Comparison of ENCODE assay signal across 11 mouse cellular contexts in genomic region chr16:31883902-31884301, GRCm38 (mm10). TPM values are rescaled to one million over a fixed set of nuclear protein-coding genes. Genes with fewer than 3 reads are reported as not detected.
DNase-seq lines count a peak whose midpoint lies in the region; ATAC-seq and TF ChIP-seq lines count a peak whose summit lies in the region.
"Had no signal": no experiment of that assay in that cellular context is flagged by ENCODE, and none has a peak within 500 bp of the region (broad histone marks: within the 10 kb centered on the region; RNA-seq: fewer than 3 reads in every experiment).

No protein-coding gene starts in this region.

- peaks cover 15% of the 10 kb centered on the region for H3K27me3 ChIP-seq in heart, embryonic 12.5 days (replicated peaks)
- peaks cover 89% of the 10 kb centered on the region for H3K27me3 ChIP-seq in E14TG2a.4 (ENCODE audit: insufficient read depth, low read length)
- no peaks in the 10 kb centered on the region for H3K27me3 ChIP-seq in embryonic facial prominence, embryonic 15.5 days
- H3K27me3 ChIP-seq in limb, embryonic 15.5 days: no peaks in the 10 kb centered on the region

- H3K36me3 ChIP-seq in heart, embryonic 12.5 days: no peaks in the 10 kb centered on the region
- no peaks in the 10 kb centered on the region for H3K36me3 ChIP-seq in E14TG2a.4 (ENCODE audit: insufficient read depth, low read length)
- no peaks in the 10 kb centered on the region for H3K36me3 ChIP-seq in embryonic facial prominence, embryonic 15.5 days
- no peaks in the 10 kb centered on the region for H3K36me3 ChIP-seq in limb, embryonic 15.5 days

- DNase-seq in heart, adult 11 months: no peak
- no peak for DNase-seq in gastrocnemius, postnatal 4 days (ENCODE audit: low spot score in 2 of 2)
- DNase-seq in ovary, postnatal 10 days (ENCODE audit: low spot score): no peak
- DNase-seq: cerebellum, adult 8-10 months; heart, adult 2 months had no signal

- H3K4me1 ChIP-seq in heart, embryonic 12.5 days (replicated peaks): peaks cover 27% of the 10 kb centered on the region
- peaks cover 74% of the 10 kb centered on the region for H3K4me1 ChIP-seq in E14TG2a.4 (replicated peaks; ENCODE audit: low read depth, low read length)
- H3K4me1 ChIP-seq in embryonic facial prominence, embryonic 15.5 days: peaks cover 18% of the 10 kb centered on the region
- H3K4me1 ChIP-seq in limb, embryonic 15.5 days: peaks cover 19% of the 10 kb centered on the region

- H3K4me2 ChIP-seq in heart, embryonic 12.5 days: peak overlapping the region; percentile 39
- H3K4me2 ChIP-seq in embryonic facial prominence, embryonic 15.5 days (replicated peaks): peak overlapping the region; percentile 22
- peak overlapping the region; percentile 17; the same call in 1 of the 2 replicates for H3K4me2 ChIP-seq in limb, embryonic 15.5 days

- no peaks in the 10 kb centered on the region for H3K9me3 ChIP-seq in heart, embryonic 12.5 days (replicated peaks)
- H3K9me3 ChIP-seq in E14TG2a.4 (ENCODE audit: low read length): no peaks in the 10 kb centered on the region
- H3K9me3 ChIP-seq in embryonic facial prominence, embryonic 15.5 days (replicated peaks): no peaks in the 10 kb centered on the region
- no peaks in the 10 kb centered on the region for H3K9me3 ChIP-seq in limb, embryonic 15.5 days

- no peak for ATAC-seq in heart, embryonic 12.5 days (ENCODE audit: insufficient number of reproducible peaks, low FRiP score)
- no peak for ATAC-seq in embryonic facial prominence, embryonic 15.5 days (ENCODE audit: insufficient number of reproducible peaks, low FRiP score, low TSS enrichment, low read depth)
- ATAC-seq in limb, embryonic 15.5 days (ENCODE audit: insufficient number of reproducible peaks, low FRiP score, low TSS enrichment, low read depth): no peak
- ATAC-seq in megakaryocyte progenitor cell, adult 5-6 weeks (replicated peaks; ENCODE audit: poor library complexity): no peak

- H3K27ac ChIP-seq in heart, embryonic 12.5 days (ENCODE audit: poor library complexity, severe bottlenecking): no peak overlapping the region
- H3K27ac ChIP-seq in embryonic facial prominence, embryonic 15.5 days (replicated peaks): no peak overlapping the region
- H3K27ac ChIP-seq in limb, embryonic 15.5 days: no peak overlapping the region
- H3K27ac ChIP-seq: heart, adult 2 months had no signal

- no peak for TF ChIP-seq CTCF in E14TG2a.4 (conservative IDR thresholded peaks at IDR 0.05; ENCODE audit: low read length)

- 15% methylated on average over 6 of the region's 6 CpGs for WGBS in heart, embryonic 12.5 days
- WGBS in embryonic facial prominence, embryonic 15.5 days: 23% methylated on average over 6 of the region's 6 CpGs
- WGBS in limb, embryonic 15.5 days: 7% methylated on average over 6 of the region's 6 CpGs

- H3K9ac ChIP-seq in heart, embryonic 12.5 days: no peak overlapping the region
- H3K9ac ChIP-seq in embryonic facial prominence, embryonic 15.5 days: no peak overlapping the region
- H3K9ac ChIP-seq in limb, embryonic 15.5 days: no peak overlapping the region

- H3K4me3 ChIP-seq in heart, embryonic 12.5 days: no peak overlapping the region
- H3K4me3 ChIP-seq in E14TG2a.4 (replicated peaks; ENCODE audit: low read length): peak overlapping the region; percentile 62
- H3K4me3 ChIP-seq in embryonic facial prominence, embryonic 15.5 days (replicated peaks): no peak overlapping the region
- H3K4me3 ChIP-seq in limb, embryonic 15.5 days: no peak overlapping the region
- H3K4me3 ChIP-seq: heart, adult 2 months; myocyte had no signal

RNA-seq across cellular contexts. Expression of gene Meltf, which starts 5.3 kb away (rescaled TPM):
- polyA plus RNA-seq in heart, embryonic 12.5 days (2016; fragmentation: Nextera tagmentation; extraction: Ambion mirVana): 0.09 and 0.15 TPM in 2 replicates
- 3.5 and 5.2 TPM in 2 replicates for polyA plus RNA-seq in embryonic facial prominence, embryonic 15.5 days (2015; fragmentation: Nextera tagmentation; extraction: Ambion mirVana)
- 5.2 and 5.5 TPM in 2 replicates for polyA plus RNA-seq in limb, embryonic 15.5 days (2015; fragmentation: Nextera tagmentation; extraction: Ambion mirVana)
- not detected in 2 replicates for total RNA-seq in megakaryocyte progenitor cell, adult 5-6 weeks (2015)
- total RNA-seq in megakaryocyte progenitor cell, adult 5-6 weeks (2017): not detected in 2 replicates
- total RNA-seq in gastrocnemius, postnatal 4 days (2021): under 1 TPM in 1 of 2 experiments, not detected in 1; 0.08 TPM
- total RNA-seq: heart, adult 2 months had no signal
- polyA plus RNA-seq: myocyte had no signal

RNA-seq across cellular contexts. Expression of gene Pigz, which starts 49.7 kb away (rescaled TPM):
- 0.32 and 0.52 TPM in 2 replicates for polyA plus RNA-seq in heart, embryonic 12.5 days (2016; fragmentation: Nextera tagmentation; extraction: Ambion mirVana)
- polyA plus RNA-seq in embryonic facial prominence, embryonic 15.5 days (2015; fragmentation: Nextera tagmentation; extraction: Ambion mirVana): 0.70 and 1.4 TPM in 2 replicates
- polyA plus RNA-seq in limb, embryonic 15.5 days (2015; fragmentation: Nextera tagmentation; extraction: Ambion mirVana): 0.49 and 0.91 TPM in 2 replicates
- not detected in 2 replicates for total RNA-seq in megakaryocyte progenitor cell, adult 5-6 weeks (2015)
- not detected in 2 replicates for total RNA-seq in megakaryocyte progenitor cell, adult 5-6 weeks (2017)
- total RNA-seq in gastrocnemius, postnatal 4 days (2021): 1 to 10 TPM; 6.4 to 7.9 TPM
